Mouse (Mus musculus) testis, postnatal 14 days (tissue): ENCODE measurements around the gene Arpc2.

Experiments
- DNase-seq: peaks from one replicate; pipeline ENCODE4 v3.0.0; 2021; ENCODE audit warnings: low spot score

Gene Arpc2

DNA sequence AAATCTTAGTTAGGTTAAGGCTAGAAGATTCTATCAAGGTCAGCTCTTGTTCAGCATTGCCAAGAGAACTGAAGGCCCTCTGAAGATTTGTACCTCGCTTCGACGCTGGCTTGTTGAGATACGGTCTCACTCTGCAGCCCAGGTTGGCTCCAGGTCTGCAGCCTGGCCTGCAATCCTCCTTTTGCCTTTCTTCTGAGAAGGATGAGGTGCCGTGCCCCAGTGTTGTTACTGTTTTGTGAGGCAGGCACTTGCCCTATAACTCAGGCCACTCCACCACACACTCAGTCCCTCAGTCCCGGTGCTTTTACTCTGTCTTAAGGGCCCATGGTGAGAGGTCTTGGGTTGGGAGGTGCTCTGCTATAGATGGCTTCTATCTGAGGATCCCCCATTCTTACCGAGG is 66.3 kb downstream of the Arpc2 start:
- no peak for DNase-seq

GRCm38 (mm10) chr1:74302835-74303234 is 67.0 kb downstream of the Arpc2 start:
- DNase-seq, result no peak

DNA sequence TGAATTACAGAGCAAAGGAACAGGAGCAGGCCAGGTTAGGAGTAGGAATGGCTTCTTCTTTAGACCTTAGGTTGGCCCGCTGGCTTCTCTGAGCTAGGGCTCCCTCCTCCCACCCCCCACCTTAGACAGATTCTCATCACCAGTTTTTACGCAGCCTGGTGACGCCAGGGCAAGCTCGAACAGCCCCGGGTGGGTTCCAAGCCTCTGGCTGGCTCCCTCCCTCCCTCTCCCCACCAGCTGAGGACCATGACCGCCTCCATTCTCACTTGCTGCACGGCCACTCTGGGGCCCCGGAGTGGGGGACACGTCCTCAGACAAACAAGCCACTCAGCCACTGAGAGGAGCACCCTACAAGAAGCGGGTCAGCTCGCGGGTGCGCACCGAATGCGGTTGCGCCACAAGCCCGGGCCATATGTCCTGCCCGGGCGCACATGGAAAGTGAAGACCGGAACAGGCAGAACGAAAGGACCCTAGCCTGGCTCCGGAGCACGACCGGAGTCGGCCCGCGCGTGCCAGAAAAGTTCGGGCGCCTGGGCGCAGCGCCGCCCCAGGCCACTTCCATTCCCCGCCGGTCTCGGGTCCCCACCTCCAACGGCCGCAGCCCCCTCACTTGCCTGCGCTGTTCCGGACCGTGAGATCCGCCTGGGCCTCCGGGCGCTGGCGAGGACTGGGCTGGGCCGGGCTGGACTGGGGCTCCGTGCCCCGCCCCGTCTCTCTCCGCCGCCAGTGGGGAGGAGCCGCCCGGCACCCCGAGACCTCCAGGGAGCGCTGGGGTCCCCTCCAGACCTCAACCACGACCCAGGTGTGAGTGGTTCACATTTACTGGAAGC is 67.8 kb downstream of the Arpc2 start:
- peak; percentile 73 for DNase-seq

DNA sequence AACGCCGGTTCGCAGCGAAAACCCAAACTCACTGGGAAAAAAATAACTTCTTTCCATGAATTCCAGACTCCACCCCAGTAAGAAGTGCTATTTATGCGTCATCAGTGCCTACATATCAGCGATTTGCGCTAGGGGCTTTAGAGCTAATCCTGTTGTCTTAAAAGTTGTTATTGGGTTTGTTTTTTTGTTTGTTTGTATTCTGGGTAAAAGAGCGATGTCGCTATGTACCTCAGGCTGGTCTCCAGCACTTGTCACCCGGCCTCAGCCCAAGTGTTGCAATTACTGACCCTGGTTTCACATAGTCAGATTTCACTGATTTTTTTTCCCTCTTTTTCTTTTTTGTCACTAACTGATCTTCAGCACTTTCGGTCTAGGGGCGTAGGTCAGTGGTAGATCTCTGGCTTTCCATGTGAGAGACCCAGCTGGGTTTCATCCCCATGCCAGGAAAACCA is 68.5 kb downstream of the Arpc2 start:
- DNase-seq, result no peak

- no peak for DNase-seq
These were observed 69.1 kb downstream of the Arpc2 start for GRCm38 (mm10) chr1:74304946-74305345.

GRCm38 (mm10) chr1:74305522-74305921 is 69.6 kb downstream of the Arpc2 start, which contains the start of gene Tmbim1:
TSS of gene Tmbim1 (minus strand) at chr1:74305622.
- DNase-seq, result no peak

DNA sequence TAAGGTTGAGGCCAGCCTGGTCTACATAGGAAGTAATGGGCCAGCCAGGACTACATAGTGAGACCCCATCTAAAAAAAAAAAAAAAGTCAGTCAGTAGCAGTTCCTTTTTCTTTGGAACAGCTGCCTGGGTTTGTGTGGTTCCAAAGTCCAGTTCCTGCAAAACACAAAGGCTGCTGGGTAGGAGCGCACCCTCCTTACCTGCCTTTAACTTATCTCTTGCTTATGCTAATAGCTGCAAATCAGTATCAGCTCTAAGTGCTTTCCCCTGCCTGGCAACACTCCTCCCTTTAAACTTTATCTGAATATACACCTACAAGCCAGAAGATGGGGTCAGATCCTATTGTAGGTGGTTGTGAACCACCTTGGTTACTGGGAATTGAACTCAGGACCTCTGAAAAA is 71.3 kb downstream of the Arpc2 start:
- DNase-seq, result no peak

GRCm38 (mm10) chr1:74308001-74308964 is 72.4 kb downstream of the Arpc2 start:
- DNase-seq, result no peak

DNA sequence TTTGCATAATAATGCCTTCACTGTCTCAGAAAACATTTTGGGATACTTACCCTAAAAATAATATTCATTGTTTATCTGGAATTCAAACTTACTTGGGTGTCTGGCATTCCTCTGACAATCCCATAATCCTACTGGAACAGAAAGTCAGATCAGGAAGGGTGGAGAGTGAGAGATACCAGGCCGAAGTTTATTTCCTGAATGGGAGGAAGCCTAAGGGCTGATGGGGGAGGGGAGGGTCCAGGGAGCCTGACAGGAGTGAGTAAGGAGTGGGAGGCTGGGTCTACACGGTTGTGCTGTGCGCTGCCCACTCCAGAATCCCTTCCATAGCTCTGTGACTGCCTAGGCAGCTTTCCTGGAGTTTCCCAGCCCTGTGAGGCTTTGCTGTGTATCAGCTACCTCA is 73.9 kb downstream of the Arpc2 start:
- DNase-seq, result no peak

DNA sequence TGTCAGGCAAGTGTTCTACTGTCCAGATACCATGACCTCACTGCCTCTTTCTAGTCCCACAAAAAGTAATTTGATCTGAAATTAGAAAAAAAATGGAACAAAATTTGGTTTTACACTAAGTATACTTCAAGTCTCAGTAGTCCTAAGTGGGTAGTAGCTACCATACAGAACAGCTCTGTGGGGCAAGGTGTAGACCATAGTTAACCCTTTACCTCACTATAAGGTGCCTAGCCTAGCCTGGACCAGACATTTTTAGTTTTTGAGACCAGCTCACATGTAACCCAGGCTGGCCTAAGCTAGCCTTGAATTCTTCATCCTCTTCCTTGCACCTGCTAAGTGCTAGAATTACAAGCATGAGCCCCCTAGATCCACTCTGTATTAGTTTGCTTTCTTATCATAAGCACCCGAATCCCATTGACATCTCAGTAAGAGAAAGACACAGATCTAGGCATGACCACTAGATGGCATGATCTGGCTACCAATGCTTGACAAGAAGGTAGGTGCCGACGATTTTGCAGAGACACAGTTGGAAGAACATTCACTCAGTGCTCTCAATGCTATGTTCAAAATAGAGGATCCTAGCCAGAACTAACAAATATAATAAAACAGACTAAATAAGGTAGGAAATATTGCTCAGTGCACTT is 77.3 kb downstream of the Arpc2 start:
- DNase-seq, result no peak

- DNase-seq, result no peak
These were observed 78.9 kb downstream of the Arpc2 start for GRCm38 (mm10) chr1:74314796-74315195.

GRCm38 (mm10) chr1:74316114-74316827 is 80.4 kb downstream of the Arpc2 start:
- DNase-seq, result no peak
